Mouse (Mus musculus): ENCODE measurements around the gene Prdx6.

DNA sequence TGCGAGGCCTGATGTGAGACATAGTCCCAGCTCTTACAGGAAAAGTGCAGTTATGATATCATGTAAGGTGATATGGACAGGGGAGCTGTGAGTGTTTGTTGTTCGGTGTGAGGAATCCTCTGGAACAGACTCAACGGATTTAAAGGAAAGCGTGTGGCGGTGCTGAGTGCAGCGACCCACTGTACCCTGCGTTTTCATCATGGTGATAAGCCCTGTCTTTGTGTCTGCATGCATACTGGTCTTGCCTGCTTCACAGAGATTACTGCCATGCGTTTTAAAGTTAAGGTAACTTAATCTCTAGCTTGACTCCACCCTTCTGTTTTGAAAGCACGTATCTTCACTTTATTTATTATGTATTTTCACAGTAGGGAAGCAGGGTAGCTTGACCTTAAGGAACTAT lies 1.3 kb upstream of the Prdx6 start:
- no peak for TF ChIP-seq CTCF (IDR thresholded peaks at IDR 0.05; ENCODE audit: control insufficient read depth, insufficient read depth, insufficient replicate concordance, low read depth, low read length)
- no peak for TF ChIP-seq POLR2A (IDR thresholded peaks at IDR 0.05; ENCODE audit: control insufficient read depth, low read depth, low read length)
